ENCODE assay signal across 14 mouse cellular contexts in the genomic region with DNA sequence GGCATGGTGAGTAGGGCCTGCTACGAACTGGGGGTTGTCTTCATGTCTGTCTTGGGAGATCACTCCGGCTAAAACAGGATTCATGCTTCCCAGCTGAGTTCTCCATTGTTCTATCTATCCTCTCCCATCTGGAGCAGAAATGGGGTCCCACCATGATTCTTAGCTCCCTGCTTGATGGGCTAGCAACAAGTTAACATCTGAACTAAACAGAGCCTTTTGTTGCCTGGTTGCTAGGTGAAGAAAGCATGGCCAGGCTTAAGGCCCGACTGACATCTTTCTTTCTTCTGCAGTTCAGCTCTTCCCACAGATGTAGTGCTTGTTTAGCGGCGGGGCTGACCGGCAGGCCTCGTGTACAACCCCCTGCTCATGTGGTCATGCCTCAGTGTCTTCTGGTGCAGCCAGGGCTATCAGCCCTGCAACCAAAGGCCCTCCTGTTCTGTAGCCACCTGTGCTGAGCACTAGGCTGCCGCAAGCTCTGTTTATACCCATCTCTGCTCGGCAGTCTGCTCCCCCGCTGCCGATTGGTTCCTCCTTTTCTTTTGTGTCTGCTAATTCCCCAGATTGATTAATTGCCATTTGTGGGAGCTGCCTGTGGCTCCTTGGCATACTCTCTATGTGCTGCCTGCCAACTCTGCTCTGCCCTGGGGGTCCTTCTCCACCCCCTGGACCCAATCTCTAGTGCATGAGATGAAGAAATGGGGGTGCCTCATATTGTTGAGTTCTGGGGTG. TPM values are rescaled to one million over a fixed set of nuclear protein-coding genes. Genes with fewer than 3 reads are reported as not detected.
A peak's percentile ranks its signal among the peaks of the same experiment; 100 is the strongest.
DNase-seq lines count a peak whose midpoint lies in the region; ATAC-seq lines count a peak whose summit lies in the region.
"Had no signal": no experiment of that assay in that cellular context is flagged by ENCODE, and none has a peak within 500 bp of the region (broad histone marks: within the 10 kb centered on the region; RNA-seq: fewer than 3 reads in every experiment).

No protein-coding gene starts in this region.

- 35% methylated on average over 11 of the region's 11 CpGs for WGBS in forebrain, embryonic 13.5 days
- WGBS in hindbrain, embryonic 10.5 days, result 47% methylated on average over 11 of the region's 11 CpGs
- WGBS in midbrain, embryonic 10.5 days, result 53% methylated on average over 11 of the region's 11 CpGs
- 19% methylated on average over 11 of the region's 11 CpGs for WGBS in neural tube, embryonic 14.5 days

- H3K9me3 ChIP-seq in forebrain, embryonic 13.5 days (replicated peaks), result no peaks in the 10 kb centered on the region
- H3K9me3 ChIP-seq in hindbrain, embryonic 10.5 days, result no peaks in the 10 kb centered on the region
- no peaks in the 10 kb centered on the region for H3K9me3 ChIP-seq in midbrain, embryonic 10.5 days (replicated peaks)
- H3K9me3 ChIP-seq in neural tube, embryonic 14.5 days (ENCODE audit: control insufficient read depth, low read length), result no peaks in the 10 kb centered on the region

- ATAC-seq in forebrain, embryonic 13.5 days, result peak; percentile 80
- ATAC-seq in neural tube, embryonic 14.5 days (ENCODE audit: low read depth), result peak; percentile 88
- ATAC-seq: CD4-positive, CD25-positive, alpha-beta regulatory T cell, adult 4 months had no signal

- peak overlapping the region; percentile 49; the same call in 1 of the 2 replicates for H3K27ac ChIP-seq in forebrain, embryonic 13.5 days
- H3K27ac ChIP-seq in hindbrain, embryonic 10.5 days, result 0 out of 2 replicates have a peak overlapping the region, but pooled peaks have one; percentile 16
- H3K27ac ChIP-seq in midbrain, embryonic 10.5 days (replicated peaks), result peak overlapping the region; percentile 49
- no peak overlapping the region; the same call in 1 of the 2 replicates for H3K27ac ChIP-seq in neural tube, embryonic 14.5 days (ENCODE audit: low read depth, low read length)
- H3K27ac ChIP-seq: macrophage had no signal

- no peak overlapping the region for H3K9ac ChIP-seq in forebrain, embryonic 13.5 days
- H3K9ac ChIP-seq in neural tube, embryonic 14.5 days (replicated peaks; ENCODE audit: low read depth, low read length), result no peak overlapping the region

- H3K36me3 ChIP-seq in forebrain, embryonic 13.5 days (ENCODE audit: poor library complexity, severe bottlenecking), result peaks cover 50% of the 10 kb centered on the region
- H3K36me3 ChIP-seq in hindbrain, embryonic 10.5 days, result peaks cover 78% of the 10 kb centered on the region
- H3K36me3 ChIP-seq in midbrain, embryonic 10.5 days, result peaks cover 72% of the 10 kb centered on the region
- H3K36me3 ChIP-seq in neural tube, embryonic 14.5 days (ENCODE audit: control insufficient read depth, insufficient read depth, low read length), result peaks cover 2% of the 10 kb centered on the region

- no peak overlapping the region for H3K4me3 ChIP-seq in forebrain, embryonic 13.5 days
- H3K4me3 ChIP-seq in hindbrain, embryonic 10.5 days, result no peak overlapping the region
- no peak overlapping the region for H3K4me3 ChIP-seq in midbrain, embryonic 10.5 days
- H3K4me3 ChIP-seq in neural tube, embryonic 14.5 days (ENCODE audit: low read depth, low read length), result no peak overlapping the region

- H3K4me2 ChIP-seq in forebrain, embryonic 13.5 days, result no peak overlapping the region
- no peak overlapping the region for H3K4me2 ChIP-seq in neural tube, embryonic 14.5 days (ENCODE audit: low read depth, low read length)

- peaks cover 18% of the 10 kb centered on the region for H3K4me1 ChIP-seq in forebrain, embryonic 13.5 days
- peaks cover 10% of the 10 kb centered on the region; the same call in 1 of the 2 replicates for H3K4me1 ChIP-seq in hindbrain, embryonic 10.5 days (replicated peaks)
- peaks cover 8% of the 10 kb centered on the region for H3K4me1 ChIP-seq in midbrain, embryonic 10.5 days
- H3K4me1 ChIP-seq in neural tube, embryonic 14.5 days (ENCODE audit: control insufficient read depth, insufficient read depth, low read length), result 0 out of 2 replicates have a peak, but pooled peaks cover 4% of the 10 kb centered on the region

- no peak for DNase-seq in hindbrain, embryonic 10.5 days (ENCODE audit: low spot score)
- peak; percentile 19 for DNase-seq in midbrain, embryonic 10.5 days (ENCODE audit: low spot score)
- DNase-seq in ovary, postnatal 10 days (ENCODE audit: low spot score), result no peak
- no peak for DNase-seq in thymus, postnatal 4 days
- no peak for DNase-seq in thymus, postnatal 10 days (ENCODE audit: low spot score in 2 of 2)
- DNase-seq: adrenal gland, adult 8-10 months; kidney, postnatal 10 days; liver; lung, adult 18-20 months had no signal

- no peaks in the 10 kb centered on the region for H3K27me3 ChIP-seq in forebrain, embryonic 13.5 days
- H3K27me3 ChIP-seq in hindbrain, embryonic 10.5 days (ENCODE audit: insufficient read depth, poor library complexity, severe bottlenecking), result no peaks in the 10 kb centered on the region
- H3K27me3 ChIP-seq in midbrain, embryonic 10.5 days (ENCODE audit: low read depth, poor library complexity, severe bottlenecking), result no peaks in the 10 kb centered on the region
- H3K27me3 ChIP-seq in neural tube, embryonic 14.5 days (ENCODE audit: control insufficient read depth, insufficient read depth, low read length), result no peaks in the 10 kb centered on the region

RNA-seq across cellular contexts. Expression of gene Igsf9b, which starts 47.7 kb away (rescaled TPM):
- 9.4 and 11.8 TPM in 2 replicates for polyA plus RNA-seq in forebrain, embryonic 13.5 days (2015; fragmentation: Nextera tagmentation; extraction: Ambion mirVana)
- polyA plus RNA-seq in hindbrain, embryonic 10.5 days (2016; fragmentation: Nextera tagmentation; extraction: Ambion mirVana), result 6.8 and 6.9 TPM in 2 replicates
- polyA plus RNA-seq in midbrain, embryonic 10.5 days (2016; fragmentation: Nextera tagmentation; extraction: Ambion mirVana), result 5.5 and 6.0 TPM in 2 replicates
- polyA plus RNA-seq in neural tube, embryonic 14.5 days (2014; fragmentation: Nextera tagmentation; extraction: Ambion mirVana), result 15.3 and 19.1 TPM in 2 replicates
- polyA plus RNA-seq: macrophage had no signal

RNA-seq across cellular contexts. Expression of gene Spata19, which starts 49.9 kb away (rescaled TPM):
- polyA plus RNA-seq in forebrain, embryonic 13.5 days (2015; fragmentation: Nextera tagmentation; extraction: Ambion mirVana), result not detected in 2 replicates
- polyA plus RNA-seq in hindbrain, embryonic 10.5 days (2016; fragmentation: Nextera tagmentation; extraction: Ambion mirVana), result not detected in 2 replicates
- not detected in 2 replicates for polyA plus RNA-seq in midbrain, embryonic 10.5 days (2016; fragmentation: Nextera tagmentation; extraction: Ambion mirVana)
- polyA plus RNA-seq in neural tube, embryonic 14.5 days (2014; fragmentation: Nextera tagmentation; extraction: Ambion mirVana), result not detected in 2 replicates
- polyA plus RNA-seq: CD4-positive, CD25-positive, alpha-beta regulatory T cell, adult 4 months; heart, embryonic 16.5 days; macrophage had no signal
